Mouse (Mus musculus) megakaryocyte, embryonic 14.5 days (primary cell): Measurements from ENCODE around the gene Map10.

Source experiments
- FLI1 ChIP-seq: IDR thresholded peaks from 2 replicates; pipeline ENCODE4 v1.6.1; 2012; ENCODE audit warnings: low read length, inconsistent platforms, mixed read lengths
- GATA1 ChIP-seq: IDR thresholded peaks from 3 replicates; pipeline ENCODE4 v1.6.1; 2012; ENCODE audit warnings: mixed read lengths, low read length, inconsistent platforms, borderline replicate concordance

DNA sequence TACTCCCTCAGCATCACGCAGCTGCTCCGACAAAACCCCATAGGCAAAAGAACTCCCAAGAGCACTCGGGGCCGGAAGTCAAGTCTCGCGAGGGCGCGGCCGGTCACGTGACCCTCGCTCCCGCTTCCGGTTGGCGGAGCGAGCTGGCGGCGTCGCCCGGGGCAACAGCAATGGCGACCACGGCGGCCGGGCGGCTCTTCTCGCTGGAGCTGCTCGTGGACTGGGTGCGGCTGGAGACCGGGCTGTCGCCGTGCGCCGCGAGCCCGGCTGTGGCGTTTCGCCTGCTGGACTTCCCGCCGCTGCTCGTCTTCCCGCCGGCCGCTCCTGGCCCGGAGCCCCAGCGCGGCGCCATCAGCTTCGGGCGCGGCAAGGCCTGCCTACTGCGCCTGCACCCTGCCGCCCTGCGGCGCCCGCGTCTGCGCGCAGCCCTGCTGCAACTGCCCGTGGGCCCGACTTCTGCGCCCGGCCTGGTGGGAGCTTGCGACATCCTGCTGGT lies at the start of gene Map10:
- TF ChIP-seq GATA1, result no peak
- no peak for TF ChIP-seq FLI1
